Mouse (Mus musculus) myocyte (in vitro differentiated cells): ENCODE data around the gene Ube2d2b. TPM values are rescaled to one million over a fixed set of nuclear protein-coding genes. Genes with fewer than 3 reads are reported as not detected.

ENCODE experiments used
- H3K27me3 ChIP-seq: one replicate; pipeline ENCODE4 v1.6.1; 2011; ENCODE audit not compliant: control insufficient read depth, insufficient read depth, insufficient read length
- H3K36me3 ChIP-seq: one replicate; pipeline ENCODE4 v1.6.1; 2011; ENCODE audit not compliant: control insufficient read depth, insufficient read depth
- H3K4me2 ChIP-seq: one replicate; pipeline ENCODE4 v1.6.1; 2011; ENCODE audit warnings: low read depth, control low read depth
- H3K4me3 ChIP-seq: one replicate; pipeline ENCODE4 v1.5.1; 2011; ENCODE audit warnings: mild to moderate bottlenecking, control low read depth, moderate library complexity
- H3K79me2 ChIP-seq: one replicate; pipeline ENCODE4 v1.6.1; 2011; ENCODE audit not compliant: control insufficient read depth, insufficient read depth
- H3ac ChIP-seq: one replicate; pipeline ENCODE4 v1.6.1; 2011; ENCODE audit not compliant: control insufficient read depth, insufficient read length
- CEBPB ChIP-seq: IDR thresholded peaks from 2 replicates; pipeline ENCODE4 v1.6.1; 2011; ENCODE audit warnings: mild to moderate bottlenecking, moderate library complexity; ENCODE audit not compliant: poor library complexity, insufficient read depth, severe bottlenecking
- E2F4 ChIP-seq: IDR thresholded peaks from one replicate; pipeline ENCODE4 v1.6.1; 2011; ENCODE audit warnings: mild to moderate bottlenecking, control low read depth, moderate library complexity; ENCODE audit not compliant: insufficient read depth
- MAX ChIP-seq: IDR thresholded peaks from one replicate; pipeline ENCODE4 v1.6.1; 2011; ENCODE audit warnings: low read depth, mild to moderate bottlenecking, control low read depth
- MYOD1 ChIP-seq, 3 experiments: IDR thresholded peaks; one replicate each; pipeline ENCODE4 v1.6.1; 2011; ENCODE audit warnings: control low read depth in 2 of 3, low read depth in 2 of 3, mild to moderate bottlenecking in 2 of 3, moderate library complexity in 1 of 3; ENCODE audit not compliant: insufficient read length in 2 of 3, control insufficient read depth in 1 of 3
- MYOG ChIP-seq, 3 experiments: IDR thresholded peaks; one replicate each; pipeline ENCODE4 v1.6.1; 2011; ENCODE audit warnings: control low read depth in 2 of 3, low read depth in 2 of 3, mild to moderate bottlenecking in 2 of 3; ENCODE audit not compliant: insufficient read length in 2 of 3, control insufficient read depth in 1 of 3, insufficient read depth in 1 of 3
- POLR2A ChIP-seq: IDR thresholded peaks from one replicate; pipeline ENCODE4 v1.6.1; 2011; ENCODE audit warnings: low read depth, mild to moderate bottlenecking, control low read depth, moderate library complexity; ENCODE audit not compliant: insufficient read length
- POLR2AphosphoS2 ChIP-seq: IDR thresholded peaks from one replicate; pipeline ENCODE4 v1.6.1; 2011; ENCODE audit warnings: low read depth, control low read depth; ENCODE audit not compliant: insufficient read length
- REST ChIP-seq: IDR thresholded peaks from one replicate; pipeline ENCODE4 v1.6.1; 2011; ENCODE audit warnings: mild to moderate bottlenecking, control low read depth, moderate library complexity; ENCODE audit not compliant: insufficient read depth, insufficient read length
- SRF ChIP-seq: IDR thresholded peaks from one replicate; pipeline ENCODE4 v1.6.1; 2011; ENCODE audit warnings: low read depth; ENCODE audit not compliant: control insufficient read depth, insufficient read length
- TCF12 ChIP-seq: IDR thresholded peaks from one replicate; pipeline ENCODE4 v1.6.1; 2011; ENCODE audit warnings: mild to moderate bottlenecking, control low read depth; ENCODE audit not compliant: poor library complexity, insufficient read depth, severe bottlenecking
- TCF3 ChIP-seq: IDR thresholded peaks from one replicate; pipeline ENCODE4 v1.6.1; 2011; ENCODE audit warnings: low read depth, control low read depth; ENCODE audit not compliant: insufficient read length
- USF1 ChIP-seq: IDR thresholded peaks from one replicate; pipeline ENCODE4 v1.6.1; 2011; ENCODE audit warnings: low read depth, mild to moderate bottlenecking, control low read depth, moderate library complexity
- polyA plus RNA-seq: library from polyadenylated mRNA; unstranded; fragments of >200 nt; fragmentation: generic; extraction: Trizol; gene quantifications from one replicate; pipeline ENCODE4 v1.2.1, GENCODE M21; 2012; ENCODE audit warnings: missing spikeins

Ube2d2b gene
- 0.02 TPM for polyA plus RNA-seq

DNA sequence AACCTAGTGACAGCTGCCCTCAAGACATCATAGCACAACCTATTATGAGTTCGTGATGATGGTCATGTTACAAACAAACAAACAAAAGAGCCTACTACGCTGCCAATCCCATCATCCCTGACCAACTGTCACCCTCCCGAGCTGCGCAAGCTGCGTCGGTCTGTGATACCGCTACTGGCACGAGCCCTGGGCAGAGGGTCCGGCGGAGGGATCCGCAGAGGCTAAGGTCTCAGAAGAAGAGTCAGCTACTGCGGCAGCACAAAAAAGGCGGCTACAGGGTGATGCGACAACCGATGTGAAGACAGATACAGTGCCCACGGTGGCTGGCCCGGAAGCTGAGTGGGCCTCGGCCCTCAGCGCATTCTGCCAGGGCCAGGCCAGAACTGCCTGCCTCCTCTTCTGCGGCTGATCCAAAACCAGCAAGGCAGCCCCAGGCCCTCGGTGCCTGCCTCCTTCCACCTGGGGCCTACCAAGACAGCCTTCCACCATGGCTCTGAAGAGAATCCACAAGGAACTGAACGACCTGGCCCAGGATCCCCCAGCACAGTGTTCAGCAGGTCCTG, at the start of gene Ube2d2b:
Gene Ube2d2b (plus strand): TSS at position 102 of the 563 bp plus-strand sequence.
- Histone ChIP-seq H3K36me3 (no peaks in the 10 kb centered on the region), H3K4me2 (no peak within 1 kb of the TSS), H3K27me3 (no peaks in the 10 kb centered on the region), H3K79me2 (peaks cover 44% of the 10 kb centered on the region), H3K4me3 (no peak within 1 kb of the TSS), H3ac (no peak within 1 kb of the TSS)
- TF ChIP-seq TCF12, result no peak
- TF ChIP-seq MYOG (IDR thresholded peaks at IDR 0.05; ENCODE audit: control insufficient read depth in 1 of 3, insufficient read depth in 1 of 3, insufficient read length in 2 of 3, low read depth in 2 of 3), result no peak
- no peak for TF ChIP-seq SRF
- no peak for TF ChIP-seq MAX
- no peak for TF ChIP-seq E2F4
- TF ChIP-seq MYOD1 (IDR thresholded peaks at IDR 0.05; ENCODE audit: control insufficient read depth in 1 of 3, insufficient read length in 2 of 3, low read depth in 2 of 3), result no peak
- no peak for TF ChIP-seq POLR2AphosphoS2
- TF ChIP-seq REST, result no peak
- no peak for TF ChIP-seq USF1
- TF ChIP-seq CEBPB, result no peak
- no peak for TF ChIP-seq TCF3
- no peak for TF ChIP-seq POLR2A

DNA sequence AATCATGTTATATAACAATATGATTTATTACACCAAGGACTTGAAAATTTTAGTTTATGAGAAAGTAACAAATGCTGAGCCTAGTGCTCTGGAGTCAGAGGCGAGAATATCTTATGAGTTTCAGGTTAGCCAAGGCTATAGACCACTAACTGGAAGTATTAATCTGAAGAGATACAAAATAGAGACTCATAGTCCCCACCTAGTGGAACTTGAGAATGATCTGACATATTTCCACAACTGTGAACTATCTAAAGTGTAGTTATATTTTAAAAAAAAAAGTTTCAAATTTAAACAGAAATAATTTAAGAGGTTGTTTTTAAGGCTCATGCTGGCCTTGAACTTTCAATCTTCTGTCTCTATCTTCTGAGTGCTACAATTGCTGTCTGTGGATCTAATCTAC, 47.5 kb upstream of the Ube2d2b start:
- H3K36me3 ChIP-seq, result no peaks in the 10 kb centered on the region
- H3K27me3 ChIP-seq, result no peaks in the 10 kb centered on the region
- H3ac ChIP-seq, result no peak overlapping the region
- H3K4me2 ChIP-seq, result no peak overlapping the region
- H3K4me3 ChIP-seq, result no peak overlapping the region
- no peaks in the 10 kb centered on the region for H3K79me2 ChIP-seq
- no peak for TF ChIP-seq CEBPB
- TF ChIP-seq POLR2A, result no peak
- TF ChIP-seq TCF3, result no peak
- TF ChIP-seq MYOG (IDR thresholded peaks at IDR 0.05; ENCODE audit: control insufficient read depth in 1 of 3, insufficient read depth in 1 of 3, insufficient read length in 2 of 3, low read depth in 2 of 3), result no peak
- TF ChIP-seq MYOD1 (IDR thresholded peaks at IDR 0.05; ENCODE audit: control insufficient read depth in 1 of 3, insufficient read length in 2 of 3, low read depth in 2 of 3), result no peak
- TF ChIP-seq POLR2AphosphoS2, result no peak
- no peak for TF ChIP-seq USF1
- no peak for TF ChIP-seq SRF
- TF ChIP-seq MAX, result no peak
- no peak for TF ChIP-seq E2F4
- no peak for TF ChIP-seq REST

DNA sequence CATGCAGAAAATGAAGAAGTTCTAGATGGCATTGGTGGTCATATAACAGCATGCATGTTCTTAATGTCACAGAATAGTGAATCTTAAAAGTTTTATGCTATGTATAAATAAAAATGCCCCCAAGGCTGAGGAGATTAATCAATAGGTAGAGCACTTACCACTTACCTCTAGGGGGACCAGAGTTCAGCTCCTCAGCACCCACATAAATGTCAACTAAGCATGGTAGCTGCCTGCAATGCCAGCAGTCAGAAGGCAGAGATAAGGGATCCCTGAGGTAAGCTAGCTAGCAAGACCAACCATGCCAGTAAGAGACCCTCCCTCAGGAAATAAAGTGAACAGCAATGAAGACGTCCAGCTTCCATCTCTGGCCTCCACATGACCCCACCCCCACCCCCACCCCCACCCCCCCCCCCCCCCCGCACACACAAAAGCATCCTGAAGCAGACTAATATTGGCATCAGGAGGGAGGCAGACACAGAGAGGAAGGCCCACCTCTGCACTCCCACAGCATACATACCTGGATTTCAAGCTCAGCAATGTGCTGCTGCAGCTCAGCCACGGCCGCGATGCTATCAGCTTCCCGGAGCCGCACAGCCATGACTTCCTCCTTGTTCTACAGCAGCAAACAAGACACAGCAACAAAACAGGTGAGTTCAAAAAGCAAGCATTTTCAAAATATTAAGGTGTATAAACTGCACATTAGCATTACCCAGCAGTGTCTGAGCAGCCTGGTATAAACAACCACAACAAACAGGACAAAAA, 42.0 kb upstream of the Ube2d2b start:
- Histone ChIP-seq H3K27me3 (no peaks in the 10 kb centered on the region), H3K36me3 (no peaks in the 10 kb centered on the region), H3K4me2 (no peak overlapping the region), H3ac (no peak overlapping the region), H3K79me2 (no peaks in the 10 kb centered on the region), H3K4me3 (no peak overlapping the region)
- TF ChIP-seq MAX (no peak), USF1 (no peak), TCF3 (no peak), MYOD1 (IDR thresholded peaks at IDR 0.05; ENCODE audit: control insufficient read depth in 1 of 3, insufficient read length in 2 of 3, low read depth in 2 of 3) (no peak), REST (no peak), POLR2AphosphoS2 (no peak), MYOG (IDR thresholded peaks at IDR 0.05; ENCODE audit: control insufficient read depth in 1 of 3, insufficient read depth in 1 of 3, insufficient read length in 2 of 3, low read depth in 2 of 3) (no peak), POLR2A (no peak)

DNA sequence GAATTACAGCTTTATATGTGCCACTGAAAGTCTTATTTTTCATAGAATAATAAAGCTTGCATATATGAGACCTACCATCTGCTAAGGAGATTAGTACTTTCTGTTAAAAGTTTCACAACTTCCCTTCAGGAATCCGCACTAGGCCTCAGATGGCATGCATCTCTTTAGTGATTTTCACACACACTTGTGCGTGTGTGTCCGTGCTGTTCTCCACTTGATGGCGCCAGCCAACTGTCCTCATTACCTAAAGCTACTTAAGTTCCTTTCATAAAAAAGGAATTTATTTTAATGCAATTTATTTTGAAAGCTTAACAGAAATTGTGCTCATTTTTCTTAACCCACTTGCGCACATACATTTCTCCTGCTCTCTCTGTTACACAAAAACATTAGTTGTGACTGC, 40.4 kb upstream of the Ube2d2b start:
- H3K79me2 ChIP-seq, result no peaks in the 10 kb centered on the region
- H3K36me3 ChIP-seq, result peaks cover 3% of the 10 kb centered on the region
- TF ChIP-seq CEBPB (no peak), E2F4 (no peak), TCF12 (no peak), MAX (no peak), MYOG (IDR thresholded peaks at IDR 0.05; ENCODE audit: control insufficient read depth in 1 of 3, insufficient read depth in 1 of 3, insufficient read length in 2 of 3, low read depth in 2 of 3) (no peak), SRF (no peak), POLR2AphosphoS2 (no peak), REST (no peak), MYOD1 (IDR thresholded peaks at IDR 0.05; ENCODE audit: control insufficient read depth in 1 of 3, insufficient read length in 2 of 3, low read depth in 2 of 3) (no peak), POLR2A (no peak), USF1 (no peak)
- no peak overlapping the region for H3K4me2 ChIP-seq
- no peak overlapping the region for H3ac ChIP-seq
- H3K27me3 ChIP-seq, result no peaks in the 10 kb centered on the region
- H3K4me3 ChIP-seq, result no peak overlapping the region
